In the genomic region with DNA sequence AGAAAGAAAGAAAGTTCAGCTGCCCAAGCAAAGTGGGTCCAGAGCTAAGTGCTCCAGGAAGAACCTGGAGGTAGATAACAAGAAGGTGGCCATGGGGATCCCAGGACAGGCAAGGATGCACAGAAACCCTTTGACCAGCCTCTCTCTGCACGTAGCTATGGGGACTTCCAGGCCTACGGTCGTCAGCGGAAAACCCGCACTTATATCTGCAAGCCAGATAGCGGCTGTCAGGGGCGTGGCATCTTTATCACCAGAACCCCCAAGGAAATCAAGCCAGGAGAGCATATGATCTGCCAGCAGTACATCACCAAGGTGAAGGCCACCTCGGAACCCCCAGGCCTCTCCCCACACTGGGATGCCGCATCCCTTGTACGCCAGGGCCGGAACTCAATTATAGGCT, we compare ENCODE assay signal across 18 mouse cellular contexts.
"Had no signal": no experiment of that assay in that cellular context is flagged by ENCODE, and none has a peak within 500 bp of the region (broad histone marks: within the 10 kb centered on the region; RNA-seq: fewer than 3 reads in every experiment).

No protein-coding gene starts in this region.

- H3K4me1 ChIP-seq: kidney, embryonic 15.5 days had no signal

- H3K27ac ChIP-seq: intestine, embryonic 15.5 days; kidney, embryonic 15.5 days; liver, embryonic 14.5 days; macrophage; stomach, postnatal 0 days had no signal

- DNase-seq: kidney, adult 11 months; kidney, adult 8-10 months; kidney, postnatal 10 days; kidney, postnatal 36 days; lung, embryonic 14.5 days; midbrain, embryonic 14.5 days; right cerebral cortex, postnatal 4 days; thymus, adult 2 months; thymus, postnatal 14 days; thymus, postnatal 4 days had no signal

- ATAC-seq: intestine, embryonic 15.5 days; lung, postnatal 0 days had no signal

- H3K4me3 ChIP-seq: intestine, embryonic 15.5 days; kidney, embryonic 15.5 days; megakaryocyte, embryonic 14.5 days had no signal

- H3K27me3 ChIP-seq: intestine, embryonic 15.5 days; megakaryocyte, embryonic 14.5 days had no signal

- H3K9ac ChIP-seq: intestine, embryonic 15.5 days; kidney, embryonic 15.5 days; liver, embryonic 14.5 days; lung, embryonic 14.5 days had no signal

- H3K9me3 ChIP-seq: intestine, embryonic 15.5 days; kidney, embryonic 15.5 days; megakaryocyte, embryonic 14.5 days had no signal

- H3K4me2 ChIP-seq: intestine, embryonic 15.5 days; kidney, embryonic 15.5 days; lung, embryonic 14.5 days; midbrain, embryonic 11.5 days had no signal

- H3K36me3 ChIP-seq: intestine, embryonic 15.5 days; kidney, embryonic 15.5 days had no signal
